Mouse (Mus musculus) liver, embryonic 14.5 days (tissue): ENCODE measurements around the gene Hmox2. TPM values are rescaled to one million over a fixed set of nuclear protein-coding genes. Genes with fewer than 3 reads are reported as not detected.

ENCODE experiments used
- ATAC-seq: fragments of 200-750 bp; cut with Nextera tagmentation; 2 replicates; pipeline ENCODE4 v1.8.0; 2017; ENCODE audit warnings: moderate number of reproducible peaks, mild to moderate bottlenecking, moderate library complexity; ENCODE audit not compliant: insufficient read depth
- DNase-seq, 3 experiments: peaks; one replicate each; pipeline ENCODE4 v3.0.0-alpha.2; 2012 to 2013; ENCODE audit warnings: low read depth in 3 of 3, low spot score in 3 of 3
- H3K27ac ChIP-seq: fragments of 300-500 bp; sonication (generic); 2 replicates; pipeline ENCODE4 v1.5.1; 2014; ENCODE audit warnings: moderate library complexity, mild to moderate bottlenecking, control low read depth, inconsistent platforms
- H3K27me3 ChIP-seq: fragments of 300-500 bp; sonication (generic); 2 replicates; pipeline ENCODE4 v1.6.1; 2014; ENCODE audit warnings: mild to moderate bottlenecking, low read length, moderate library complexity; ENCODE audit not compliant: control insufficient read depth, insufficient read depth
- H3K36me3 ChIP-seq: fragments of 300-500 bp; sonication (generic); replicated peaks from 2 replicates; pipeline ENCODE4 v1.6.1; 2014; ENCODE audit warnings: low read depth; ENCODE audit not compliant: control insufficient read depth, insufficient read depth
- H3K4me1 ChIP-seq, 2 experiments: fragments of 200-500 bp in 1 of 2; fragments of 300-500 bp in 1 of 2; sonication (generic) in 1 of 2; replicated peaks; 2 replicates each; pipeline ENCODE4 v1.6.1; 2012 to 2014; ENCODE audit warnings: antibody characterized with exemption in 1 of 2, inconsistent platforms in 1 of 2, low read length in 1 of 2; ENCODE audit not compliant: control insufficient read depth in 2 of 2, insufficient read depth in 2 of 2
- H3K4me2 ChIP-seq: fragments of 300-500 bp; sonication (generic); 2 replicates; pipeline ENCODE4 v1.6.1; 2014; ENCODE audit warnings: low read depth, mild to moderate bottlenecking, control low read depth, moderate library complexity
- H3K4me3 ChIP-seq, 2 experiments: fragments of 200-500 bp in 1 of 2; fragments of 300-500 bp in 1 of 2; sonication (generic) in 1 of 2; 2 replicates each; pipeline ENCODE4 v1.5.1; 2012 to 2014; ENCODE audit warnings: low read depth in 2 of 2, low read length in 2 of 2, mild to moderate bottlenecking in 2 of 2, control low read depth in 1 of 2, inconsistent platforms in 1 of 2, moderate library complexity in 1 of 2; ENCODE audit not compliant: insufficient read depth in 1 of 2
- H3K9ac ChIP-seq: fragments of 300-500 bp; sonication (generic); replicated peaks from 2 replicates; pipeline ENCODE4 v1.6.1; 2014; ENCODE audit warnings: mild to moderate bottlenecking, control low read depth, moderate library complexity
- H3K9me3 ChIP-seq: fragments of 300-500 bp; sonication (generic); 2 replicates; pipeline ENCODE4 v1.6.1; 2016; ENCODE audit warnings: low read length, mixed read lengths; ENCODE audit not compliant: control insufficient read depth
- CTCF ChIP-seq: IDR thresholded peaks from 2 replicates; pipeline ENCODE4 v1.5.1; 2016; ENCODE audit warnings: antibody characterized with exemption, low read depth, control low read depth
- EP300 ChIP-seq: IDR thresholded peaks from 2 replicates; pipeline ENCODE4 v1.6.1; 2016; ENCODE audit warnings: antibody characterized with exemption, low read depth
- WGBS: fragments of 180-500 bp; shearing (Covaris S2); extraction: QIAGEN DNeasy Blood & Tissue Kit; methylation state at CpG from one replicate; pipeline ENCODE4 v1.1.7; 2014; ENCODE audit not compliant: insufficient replicate concordance; 5-methylcytosine and 5-hydroxymethylcytosine counted together
- polyA plus RNA-seq, 2 experiments: library from polyadenylated mRNA; depleted of rRNA in 1 of 2; stranded (reverse) in 1 of 2; unstranded in 1 of 2; fragments of >200 nt; fragmentation: Nextera tagmentation in 1 of 2; extraction: Ambion mirVana in 1 of 2; gene quantifications; 2 replicates each; pipeline versions ENCODE4 v1.2.1 to v1.2.3; 2012 to 2014

Hmox2 gene
- polyA plus RNA-seq, 2 experiments = 20.8 to 37.4 TPM

- ATAC-seq (no peak), DNase-seq (no peak)
- H3K4me3 ChIP-seq = peak overlapping the region; percentile 86 to 99
- H3K27ac ChIP-seq = no peak overlapping the region
- peaks cover 6 to 20% of the 10 kb centered on the region in 2 experiments for H3K4me1 ChIP-seq
- no peaks in the 10 kb centered on the region for H3K27me3 ChIP-seq
- peak overlapping the region; percentile 65 for H3K4me2 ChIP-seq
- H3K36me3 ChIP-seq = peaks cover 29% of the 10 kb centered on the region
- no peak for TF ChIP-seq EP300
- no peak for TF ChIP-seq CTCF
- 38% methylated on average over 3 of the region's 3 CpGs for WGBS
- H3K9ac ChIP-seq = peak overlapping the region; percentile 92
- no peaks in the 10 kb centered on the region for H3K9me3 ChIP-seq
These were observed 8.3 kb upstream of the Hmox2 start for GRCm38 (mm10) chr16:4717866-4718265.

DNA sequence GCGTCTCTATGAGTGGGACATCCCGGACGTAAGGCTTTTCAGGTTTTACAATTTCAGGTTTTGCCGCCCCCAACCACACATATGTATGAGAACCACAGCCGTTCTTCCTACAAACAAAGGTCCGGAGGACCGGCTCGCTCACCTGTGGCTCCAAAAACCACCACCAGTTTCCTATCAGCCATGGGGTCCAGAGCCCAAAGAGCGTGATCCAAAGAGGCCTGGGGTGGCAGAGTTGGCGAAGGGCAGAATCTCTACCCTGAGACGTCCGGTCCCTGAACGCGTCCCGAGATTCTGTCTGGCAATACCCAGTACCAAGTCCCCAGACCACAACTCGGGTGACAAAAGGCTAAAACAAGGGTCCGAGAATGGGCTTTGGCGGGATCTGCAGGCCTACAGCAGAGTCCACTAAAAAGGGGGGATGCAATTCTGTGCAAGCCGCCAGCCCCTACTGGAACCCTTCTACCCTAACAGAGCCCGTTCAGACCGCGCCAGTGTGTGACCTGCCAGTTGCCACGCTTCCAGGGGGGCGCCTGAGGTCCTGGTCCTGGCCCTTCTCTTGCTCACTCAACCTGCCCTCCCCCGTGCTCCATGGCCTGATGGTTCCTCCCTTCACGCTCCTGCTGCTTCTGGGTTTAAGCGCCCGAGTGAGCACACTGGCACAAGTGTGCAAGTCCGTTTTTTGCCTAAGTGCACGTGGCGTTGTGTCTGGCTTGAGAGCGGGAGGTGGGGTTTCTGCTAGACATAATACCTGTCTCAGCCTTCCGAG is 7.2 kb upstream of the Hmox2 start, which contains the start of gene Nmral1:
Nmral1 (minus strand) TSS at position 604 of the 766 bp plus-strand sequence.
- H3K27ac ChIP-seq = peak within 1 kb of the TSS; percentile 61
- DNase-seq (peak; percentile 63 to 68 (median 64)), ATAC-seq (peak; percentile 83)
- peaks cover 6 to 24% of the 10 kb centered on the region in 2 experiments for H3K4me1 ChIP-seq
- peak within 1 kb of the TSS; percentile 65 for H3K4me2 ChIP-seq
- H3K36me3 ChIP-seq = peaks cover 23% of the 10 kb centered on the region
- H3K9ac ChIP-seq = peak within 1 kb of the TSS; percentile 92
- peak within 1 kb of the TSS; percentile 86 to 99 for H3K4me3 ChIP-seq
- 13% methylated on average over 33 of the region's 33 CpGs for WGBS
- no peaks in the 10 kb centered on the region for H3K9me3 ChIP-seq
- TF ChIP-seq EP300 (no peak), CTCF (no peak)
- H3K27me3 ChIP-seq = no peaks in the 10 kb centered on the region

DNA sequence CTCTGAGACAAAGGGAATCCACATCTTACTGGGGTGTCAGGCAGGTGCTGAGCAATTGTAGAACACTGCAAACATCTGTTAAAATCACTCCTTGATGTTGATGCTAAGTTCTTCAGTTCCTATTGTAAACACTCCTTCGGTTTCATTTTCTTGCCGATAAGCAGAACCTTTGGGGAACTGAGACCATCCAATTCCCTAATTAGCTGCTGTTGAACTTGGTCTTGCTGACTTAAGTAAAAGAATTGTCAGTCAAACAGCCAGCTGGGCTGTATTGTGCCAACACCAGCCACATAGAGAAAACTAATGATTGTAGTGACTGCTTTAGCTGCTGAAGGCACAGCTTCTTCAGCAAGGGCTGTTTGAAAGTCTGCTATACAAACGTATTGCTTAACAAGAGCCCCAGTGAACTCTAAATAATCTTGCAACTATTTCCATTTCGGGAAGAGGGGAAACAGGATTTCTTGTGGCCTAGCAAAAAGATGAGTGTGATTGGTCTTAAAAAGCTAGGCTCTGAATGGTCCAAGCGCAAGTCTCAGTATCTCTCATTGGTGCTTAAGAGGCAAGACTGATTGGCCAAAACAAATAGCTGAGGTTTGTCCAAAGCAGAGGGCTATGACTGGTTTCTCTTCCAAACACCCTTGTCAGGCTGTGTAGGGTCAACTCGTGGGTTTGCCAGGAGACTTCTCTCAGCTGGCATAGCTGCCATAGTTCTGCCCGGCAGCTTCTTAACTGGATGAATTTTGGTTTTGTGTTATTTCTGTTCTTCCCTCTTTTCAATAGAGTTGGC is 3.8 kb upstream of the Hmox2 start:
- 54% methylated on average over 7 of the region's 7 CpGs for WGBS
- Histone ChIP-seq H3K27me3 (no peaks in the 10 kb centered on the region), H3K4me3 (no peak overlapping the region), H3K36me3 (no peaks in the 10 kb centered on the region), H3K9me3 (no peaks in the 10 kb centered on the region), H3K9ac (no peak overlapping the region), H3K4me1 (peaks cover 7 to 28% of the 10 kb centered on the region in 2 experiments), H3K27ac (no peak overlapping the region), H3K4me2 (no peak overlapping the region; the same call in 1 of the 2 replicates)
- no peak for DNase-seq
- TF ChIP-seq CTCF (no peak), EP300 (no peak)
- no peak for ATAC-seq

DNA sequence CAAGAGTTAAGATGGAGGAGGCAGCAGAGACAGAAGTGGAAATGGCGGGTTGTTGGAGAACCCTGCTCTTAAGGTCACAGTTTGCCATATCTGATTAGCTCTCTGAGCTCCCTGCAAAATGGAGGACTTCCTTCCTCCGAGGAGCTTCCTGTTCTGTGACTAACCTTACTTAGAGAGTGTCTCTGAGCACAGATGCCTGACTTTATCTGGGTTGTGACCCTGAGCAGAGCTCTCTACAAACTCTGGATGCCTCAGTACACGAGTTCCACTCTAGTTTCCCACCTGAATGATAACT is 3.3 kb upstream of the Hmox2 start:
- WGBS = 24% methylated on average over 3 of the region's 3 CpGs
- Histone ChIP-seq H3K9ac (no peak overlapping the region), H3K36me3 (no peaks in the 10 kb centered on the region), H3K27me3 (no peaks in the 10 kb centered on the region), H3K4me2 (no peak overlapping the region), H3K4me1 (peaks cover 5 to 27% of the 10 kb centered on the region in 2 experiments), H3K9me3 (no peaks in the 10 kb centered on the region), H3K4me3 (no peak overlapping the region), H3K27ac (no peak overlapping the region)
- no peak for TF ChIP-seq EP300
- TF ChIP-seq CTCF = no peak
- ATAC-seq = no peak
- peak in 1 of 3 experiments; percentile 7 for DNase-seq

DNA sequence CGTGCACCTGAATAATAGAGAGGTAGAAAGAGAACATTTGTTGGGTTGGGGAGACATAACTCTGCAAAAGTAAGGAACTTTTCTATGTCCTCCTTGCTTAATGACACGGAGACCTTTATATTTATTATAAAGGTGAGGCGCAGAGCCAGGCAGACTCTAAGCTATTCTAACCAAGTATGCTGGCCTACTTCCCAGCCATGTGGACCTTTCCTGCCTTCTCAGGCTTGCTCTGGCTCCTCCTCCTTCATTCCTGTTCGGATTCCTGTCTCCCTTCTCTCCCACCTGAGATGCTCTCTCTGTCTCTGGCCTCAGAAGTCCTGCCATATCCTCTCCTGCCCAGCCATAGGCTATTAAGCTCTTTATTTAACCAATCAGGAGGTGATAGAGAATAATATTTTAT is 895 bp upstream of the Hmox2 start:
- WGBS = 77% methylated on average over 4 of the region's 4 CpGs
- H3K4me2 ChIP-seq = no peak overlapping the region
- no peak for TF ChIP-seq CTCF
- no peak for TF ChIP-seq EP300
- no peaks in the 10 kb centered on the region for H3K9me3 ChIP-seq
- no peak overlapping the region for H3K4me3 ChIP-seq
- no peak overlapping the region for H3K27ac ChIP-seq
- no peaks in the 10 kb centered on the region for H3K27me3 ChIP-seq
- no peaks in the 10 kb centered on the region for H3K36me3 ChIP-seq
- no peak overlapping the region for H3K9ac ChIP-seq
- DNase-seq (no peak), ATAC-seq (no peak)
- peaks cover 5 to 27% of the 10 kb centered on the region in 2 experiments for H3K4me1 ChIP-seq
